Mouse (Mus musculus): ENCODE data around the gene Atp2a1. TPM values are rescaled to one million over a fixed set of nuclear protein-coding genes. Genes with fewer than 3 reads are reported as not detected.

The Atp2a1 gene
- polyA plus RNA-seq, 1 experiment from 2014 or later, result 0.39 TPM

DNA sequence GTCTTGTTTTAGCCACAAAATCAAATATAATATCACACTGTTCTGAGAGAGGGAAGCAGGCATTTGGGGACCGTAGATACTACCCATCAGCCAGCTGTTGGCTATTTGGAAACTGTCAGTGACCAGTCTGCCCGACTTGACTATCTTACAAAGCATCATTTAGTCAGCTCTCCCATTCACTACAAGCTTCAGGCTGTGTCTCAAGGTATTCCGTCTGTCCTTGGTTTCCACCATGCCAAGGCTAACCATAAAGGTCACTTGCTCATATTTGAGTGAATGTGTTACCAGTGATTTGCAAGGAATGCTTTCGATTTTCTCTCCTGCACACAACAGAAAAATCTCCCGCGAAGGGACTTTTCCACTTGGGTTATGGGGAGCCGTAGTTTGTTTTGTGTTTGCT is 28.2 kb downstream of the Atp2a1 start:
- H3K36me3 ChIP-seq (ENCODE audit: control insufficient read depth, insufficient read depth, low read length), result peaks cover 2% of the 10 kb centered on the region; the same call in 1 of the 2 replicates
- H3K9ac ChIP-seq (ENCODE audit: low read depth, low read length), result no peak overlapping the region
- H3K4me1 ChIP-seq (ENCODE audit: control insufficient read depth, insufficient read depth, low read length), result peaks cover 3% of the 10 kb centered on the region; the same call in 1 of the 2 replicates
- H3K4me3 ChIP-seq (ENCODE audit: low read depth, low read length), result no peak overlapping the region
- H3K4me2 ChIP-seq (ENCODE audit: low read length), result no peak overlapping the region
- ATAC-seq, result no peak
- no peaks in the 10 kb centered on the region for H3K9me3 ChIP-seq (replicated peaks; ENCODE audit: control insufficient read depth, low read length, poor library complexity, severe bottlenecking)
- WGBS, result 89% methylated on average over 7 of the region's 7 CpGs
- no peaks in the 10 kb centered on the region for H3K27me3 ChIP-seq (ENCODE audit: control insufficient read depth, insufficient read depth, low read depth, low read length)
- H3K27ac ChIP-seq (ENCODE audit: low read length), result no peak overlapping the region

DNA sequence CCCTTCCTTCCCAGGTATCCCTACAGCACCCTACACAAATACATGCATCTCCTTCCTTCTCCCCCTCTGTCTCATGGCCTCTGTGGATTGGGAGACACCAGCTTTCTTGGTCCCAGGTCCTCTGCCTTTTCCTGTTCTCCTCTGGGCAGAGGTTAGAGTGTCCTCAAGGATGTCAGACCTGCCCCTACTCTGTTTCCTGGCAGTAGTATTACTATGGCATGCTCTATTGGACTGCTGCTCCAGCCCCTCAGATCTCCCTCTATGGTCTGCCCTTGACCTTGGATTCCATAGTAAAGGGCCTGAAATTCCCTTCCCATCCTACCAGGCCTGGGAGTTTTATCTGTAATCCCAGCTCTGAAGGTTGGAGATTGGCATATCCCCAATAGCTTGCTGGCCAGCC is 32.7 kb downstream of the Atp2a1 start:
- Histone ChIP-seq H3K4me3 (ENCODE audit: low read depth, low read length) (no peak overlapping the region), H3K9ac (ENCODE audit: low read depth, low read length) (no peak overlapping the region), H3K27ac (ENCODE audit: low read length) (no peak overlapping the region), H3K4me2 (ENCODE audit: low read length) (no peak overlapping the region), H3K9me3 (replicated peaks; ENCODE audit: control insufficient read depth, low read length, poor library complexity, severe bottlenecking) (no peaks in the 10 kb centered on the region), H3K4me1 (ENCODE audit: control insufficient read depth, insufficient read depth, low read length) (peaks cover 12% of the 10 kb centered on the region), H3K36me3 (ENCODE audit: control insufficient read depth, insufficient read depth, low read length) (peaks cover 2% of the 10 kb centered on the region; the same call in 1 of the 2 replicates), H3K27me3 (ENCODE audit: control insufficient read depth, insufficient read depth, low read depth, low read length) (no peaks in the 10 kb centered on the region)
- ATAC-seq, result no peak

DNA sequence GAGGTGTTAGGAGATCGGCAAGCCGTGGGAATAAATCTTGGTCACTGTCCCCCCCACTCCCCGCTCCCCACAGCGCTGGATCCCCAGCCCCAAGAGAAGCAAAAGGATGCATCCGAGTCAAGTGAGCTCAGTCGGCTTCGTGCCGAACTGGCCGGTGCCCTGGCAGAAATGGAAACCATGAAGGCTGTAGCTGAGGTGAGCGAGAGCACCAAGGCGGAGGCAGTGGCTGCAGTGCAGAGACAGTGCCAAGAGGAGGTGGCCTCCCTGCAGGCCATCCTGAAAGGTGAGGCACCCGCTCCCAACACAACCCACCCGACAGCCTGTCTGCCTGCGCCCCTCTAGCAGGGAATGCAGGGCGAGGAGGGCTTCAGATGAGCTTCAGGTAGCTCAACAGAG is 33.4 kb downstream of the Atp2a1 start:
- H3K27me3 ChIP-seq (ENCODE audit: control insufficient read depth, insufficient read depth, low read depth, low read length), result no peaks in the 10 kb centered on the region
- peak; percentile 20 for ATAC-seq
- no peaks in the 10 kb centered on the region for H3K36me3 ChIP-seq (ENCODE audit: control insufficient read depth, insufficient read depth, low read length)
- H3K4me2 ChIP-seq (ENCODE audit: low read length), result peak overlapping the region; percentile 84
- H3K27ac ChIP-seq (ENCODE audit: low read length), result peak overlapping the region; percentile 93
- H3K9me3 ChIP-seq (replicated peaks; ENCODE audit: control insufficient read depth, low read length, poor library complexity, severe bottlenecking), result no peaks in the 10 kb centered on the region
- H3K9ac ChIP-seq (ENCODE audit: low read depth, low read length), result peak overlapping the region; percentile 86
- WGBS, result 30% methylated on average over 15 of the region's 15 CpGs
- H3K4me1 ChIP-seq (ENCODE audit: control insufficient read depth, insufficient read depth, low read length), result peaks cover 12% of the 10 kb centered on the region
- peak overlapping the region; percentile 72 for H3K4me3 ChIP-seq (ENCODE audit: low read depth, low read length)

- WGBS, result under 1% methylated on average over 82 of the region's 82 CpGs
- peak; percentile 93 for ATAC-seq
- H3K4me2 ChIP-seq (ENCODE audit: low read length), result peak within 1 kb of the TSS; percentile 84
- peak within 1 kb of the TSS; percentile 93 for H3K27ac ChIP-seq (ENCODE audit: low read length)
- H3K9ac ChIP-seq (ENCODE audit: low read depth, low read length), result peak within 1 kb of the TSS; percentile 86
- no peaks in the 10 kb centered on the region for H3K27me3 ChIP-seq (ENCODE audit: control insufficient read depth, insufficient read depth, low read depth, low read length)
- peak within 1 kb of the TSS; percentile 72 for H3K4me3 ChIP-seq (ENCODE audit: low read depth, low read length)
- H3K36me3 ChIP-seq (ENCODE audit: control insufficient read depth, insufficient read depth, low read length), result no peaks in the 10 kb centered on the region
- no peaks in the 10 kb centered on the region for H3K9me3 ChIP-seq (replicated peaks; ENCODE audit: control insufficient read depth, low read length, poor library complexity, severe bottlenecking)
- H3K4me1 ChIP-seq (ENCODE audit: control insufficient read depth, insufficient read depth, low read length), result peaks cover 12% of the 10 kb centered on the region
These were observed 34.0 kb downstream of the Atp2a1 start, which contains the start of gene Rabep2 for GRCm38 (mm10) chr7:126428631-126429502. Gene Rabep2 (plus strand): TSS chr7:126428759.

DNA sequence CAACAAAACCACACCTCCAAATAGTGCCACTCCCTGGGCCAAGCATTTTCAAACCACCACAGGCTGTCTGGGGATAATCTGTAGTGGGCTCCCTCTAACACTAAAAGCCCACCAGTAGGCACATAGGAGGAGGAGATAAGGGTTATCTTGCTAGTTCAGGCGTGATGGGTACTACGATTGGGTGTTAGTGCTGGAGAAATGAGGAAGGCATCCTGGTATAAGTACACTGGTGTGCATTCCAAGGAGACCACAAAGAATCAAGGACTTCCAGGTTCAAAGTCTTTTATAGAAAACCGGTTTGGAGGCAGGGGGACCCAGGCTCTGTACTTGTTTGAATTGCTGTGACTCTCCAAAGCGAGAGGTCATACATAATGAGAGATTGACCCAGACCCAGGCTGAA is 34.8 kb downstream of the Atp2a1 start:
- 15% methylated on average over 4 of the region's 4 CpGs for WGBS
- Histone ChIP-seq H3K4me1 (ENCODE audit: control insufficient read depth, insufficient read depth, low read length) (peaks cover 12% of the 10 kb centered on the region), H3K36me3 (ENCODE audit: control insufficient read depth, insufficient read depth, low read length) (no peaks in the 10 kb centered on the region), H3K9ac (ENCODE audit: low read depth, low read length) (peak overlapping the region; percentile 86), H3K27me3 (ENCODE audit: control insufficient read depth, insufficient read depth, low read depth, low read length) (no peaks in the 10 kb centered on the region), H3K9me3 (replicated peaks; ENCODE audit: control insufficient read depth, low read length, poor library complexity, severe bottlenecking) (no peaks in the 10 kb centered on the region), H3K4me3 (ENCODE audit: low read depth, low read length) (peak overlapping the region; percentile 72), H3K4me2 (ENCODE audit: low read length) (peak overlapping the region; percentile 84), H3K27ac (ENCODE audit: low read length) (peak overlapping the region; percentile 93)
- ATAC-seq, result peak; percentile 37; the same call in 1 of the 2 replicates

DNA sequence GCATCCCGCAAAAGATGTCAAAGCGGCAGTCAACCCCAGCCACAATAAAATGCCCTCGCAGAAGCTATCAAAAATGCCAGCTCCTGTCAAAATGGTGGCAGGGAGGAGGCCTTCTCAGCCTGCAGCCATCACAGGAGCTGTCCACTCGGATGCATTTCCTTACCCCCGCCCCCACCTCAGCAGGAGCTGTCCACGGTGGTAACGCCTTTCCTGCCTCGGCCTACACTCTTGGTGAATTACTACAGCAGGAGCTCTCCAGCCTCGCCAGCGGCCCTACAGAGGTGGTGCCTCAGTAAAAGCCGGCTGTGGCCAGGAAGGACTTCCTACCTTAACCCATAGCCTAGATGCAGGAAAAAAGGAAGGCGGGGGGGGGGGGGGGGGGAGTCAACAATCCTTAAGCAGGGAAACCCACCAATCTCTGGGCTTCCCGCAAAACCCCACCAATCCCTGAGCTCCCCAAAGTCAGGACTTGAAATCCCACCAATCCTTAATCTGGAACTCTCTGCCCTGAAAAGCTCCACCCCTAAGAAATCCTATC is 35.5 kb downstream of the Atp2a1 start:
- Histone ChIP-seq H3K4me1 (ENCODE audit: control insufficient read depth, insufficient read depth, low read length) (peaks cover 12% of the 10 kb centered on the region), H3K4me2 (ENCODE audit: low read length) (no peak overlapping the region), H3K27me3 (ENCODE audit: control insufficient read depth, insufficient read depth, low read depth, low read length) (no peaks in the 10 kb centered on the region), H3K4me3 (ENCODE audit: low read depth, low read length) (no peak overlapping the region), H3K27ac (ENCODE audit: low read length) (no peak overlapping the region), H3K9ac (ENCODE audit: low read depth, low read length) (no peak overlapping the region), H3K36me3 (ENCODE audit: control insufficient read depth, insufficient read depth, low read length) (no peaks in the 10 kb centered on the region), H3K9me3 (replicated peaks; ENCODE audit: control insufficient read depth, low read length, poor library complexity, severe bottlenecking) (no peaks in the 10 kb centered on the region)
- ATAC-seq, result no peak
- 66% methylated on average over 12 of the region's 13 CpGs for WGBS

DNA sequence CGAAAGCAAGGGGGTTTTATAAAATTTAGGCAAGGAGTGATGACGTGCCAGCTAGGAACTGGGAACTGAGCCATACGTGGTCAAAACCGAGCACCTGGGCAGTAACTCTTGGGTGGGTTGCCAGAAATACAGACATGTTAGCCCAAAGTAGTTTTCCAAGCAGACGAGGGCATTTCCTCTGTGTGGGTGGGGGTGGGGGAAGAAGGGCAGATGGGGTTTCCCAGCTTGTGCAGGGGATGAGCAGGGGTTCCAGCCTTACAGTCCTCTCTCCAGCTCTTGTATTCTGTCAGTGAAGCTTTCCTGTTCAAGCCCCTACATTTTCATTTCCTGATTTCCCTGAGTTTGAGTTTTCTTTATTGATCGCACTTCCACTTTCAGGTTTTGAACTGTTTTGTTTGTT is 38.7 kb downstream of the Atp2a1 start:
- Histone ChIP-seq H3K9ac (ENCODE audit: low read depth, low read length) (no peak overlapping the region), H3K9me3 (replicated peaks; ENCODE audit: control insufficient read depth, low read length, poor library complexity, severe bottlenecking) (no peaks in the 10 kb centered on the region), H3K27me3 (ENCODE audit: control insufficient read depth, insufficient read depth, low read depth, low read length) (no peaks in the 10 kb centered on the region), H3K4me3 (ENCODE audit: low read depth, low read length) (no peak overlapping the region), H3K36me3 (ENCODE audit: control insufficient read depth, insufficient read depth, low read length) (no peaks in the 10 kb centered on the region), H3K27ac (ENCODE audit: low read length) (no peak overlapping the region), H3K4me1 (ENCODE audit: control insufficient read depth, insufficient read depth, low read length) (peaks cover 5% of the 10 kb centered on the region; the same call in 1 of the 2 replicates), H3K4me2 (ENCODE audit: low read length) (no peak overlapping the region)
- 89% methylated on average over 6 of the region's 6 CpGs for WGBS
- ATAC-seq, result no peak

DNA sequence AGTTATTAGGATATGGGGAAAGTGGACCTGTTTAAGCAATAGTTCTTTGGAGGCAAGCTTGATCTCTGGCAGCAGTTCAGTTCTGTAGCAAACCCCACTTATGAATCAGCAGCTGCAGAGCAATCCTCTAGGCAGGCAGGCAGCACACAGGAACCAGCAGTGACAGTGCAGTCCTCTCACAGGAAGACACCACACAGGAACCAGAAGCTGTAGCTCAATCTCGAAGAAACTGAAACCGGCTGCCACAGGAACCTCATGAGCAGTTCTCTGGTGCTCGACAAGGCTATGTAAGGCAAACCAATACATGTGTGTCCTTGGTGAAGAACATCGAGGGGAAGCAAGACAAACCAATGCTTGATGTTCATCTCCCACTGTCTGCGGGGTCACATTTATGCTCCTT is 41.2 kb downstream of the Atp2a1 start:
- no peaks in the 10 kb centered on the region for H3K36me3 ChIP-seq (ENCODE audit: control insufficient read depth, insufficient read depth, low read length)
- H3K27me3 ChIP-seq (ENCODE audit: control insufficient read depth, insufficient read depth, low read depth, low read length), result no peaks in the 10 kb centered on the region
- no peaks in the 10 kb centered on the region for H3K4me1 ChIP-seq (ENCODE audit: control insufficient read depth, insufficient read depth, low read length)
- ATAC-seq, result no peak
- H3K9ac ChIP-seq (ENCODE audit: low read depth, low read length), result no peak overlapping the region
- no peak overlapping the region for H3K27ac ChIP-seq (ENCODE audit: low read length)
- no peak overlapping the region for H3K4me3 ChIP-seq (ENCODE audit: low read depth, low read length)
- H3K9me3 ChIP-seq (replicated peaks; ENCODE audit: control insufficient read depth, low read length, poor library complexity, severe bottlenecking), result no peaks in the 10 kb centered on the region
- 91% methylated on average over 5 of the region's 5 CpGs for WGBS
- H3K4me2 ChIP-seq (ENCODE audit: low read length), result no peak overlapping the region

- Histone ChIP-seq H3K4me1 (ENCODE audit: control insufficient read depth, insufficient read depth, low read length) (no peaks in the 10 kb centered on the region), H3K27me3 (ENCODE audit: control insufficient read depth, insufficient read depth, low read depth, low read length) (0 out of 2 replicates have a peak, but pooled peaks cover 2% of the 10 kb centered on the region), H3K4me3 (ENCODE audit: low read depth, low read length) (no peak overlapping the region), H3K4me2 (ENCODE audit: low read length) (no peak overlapping the region), H3K9me3 (replicated peaks; ENCODE audit: control insufficient read depth, low read length, poor library complexity, severe bottlenecking) (no peaks in the 10 kb centered on the region), H3K36me3 (ENCODE audit: control insufficient read depth, insufficient read depth, low read length) (no peaks in the 10 kb centered on the region), H3K9ac (ENCODE audit: low read depth, low read length) (no peak overlapping the region), H3K27ac (ENCODE audit: low read length) (no peak overlapping the region)
- ATAC-seq, result no peak
- 69% methylated on average over 3 of the region's 3 CpGs for WGBS
These were observed 44.4 kb downstream of the Atp2a1 start for GRCm38 (mm10) chr7:126418496-126418895.

Measured in midbrain, embryonic 16.5 days (tissue).